Mouse (Mus musculus) bone marrow, adult 2 months (tissue): ENCODE data around the gene Rfxank.

Experiments
- CTCF ChIP-seq: fragments of 200-500 bp; IDR thresholded peaks from 2 replicates; pipeline ENCODE4 v1.5.1; 2011; ENCODE audit warnings: low read length, control low read depth; ENCODE audit not compliant: control insufficient read depth, insufficient read depth
- POLR2A ChIP-seq: fragments of 200-500 bp; IDR thresholded peaks from 2 replicates; pipeline ENCODE4 v1.6.1; 2011; ENCODE audit warnings: low read depth, mild to moderate bottlenecking, control low read depth, low read length, borderline replicate concordance; ENCODE audit not compliant: control insufficient read depth

- no peak for TF ChIP-seq CTCF
- no peak for TF ChIP-seq POLR2A
Observed at GRCm38 (mm10) chr8:70147678-70148607, 9.0 kb upstream of the Rfxank start.
